Mouse (Mus musculus) c-Kit-positive CD71-positive TER-119-positive erythroid progenitor cells, embryonic 14.5 days (primary cell): ENCODE data around the gene Slc9b2.

Experiments
- DNase-seq: peaks from one replicate; pipeline ENCODE4 v3.0.0-alpha.2; 2013; ENCODE audit warnings: low spot score

The Slc9b2 gene

GRCm38 (mm10) chr3:135312916-135313491, 5.5 kb downstream of the Slc9b2 start:
- no peak for DNase-seq

- DNase-seq: no peak
Measured at GRCm38 (mm10) chr3:135313727-135314126, 6.2 kb downstream of the Slc9b2 start.

- DNase-seq: no peak
Measured at GRCm38 (mm10) chr3:135314811-135315210, 7.3 kb downstream of the Slc9b2 start.

GRCm38 (mm10) chr3:135315720-135316425, 8.4 kb downstream of the Slc9b2 start:
- no peak for DNase-seq

GRCm38 (mm10) chr3:135318331-135318730, 10.8 kb downstream of the Slc9b2 start:
- DNase-seq: no peak

- DNase-seq: no peak
Measured at GRCm38 (mm10) chr3:135324354-135324753, 16.9 kb downstream of the Slc9b2 start.

GRCm38 (mm10) chr3:135327176-135327575, 19.7 kb downstream of the Slc9b2 start:
- DNase-seq: no peak

- peak; percentile 11 for DNase-seq
Measured at GRCm38 (mm10) chr3:135327601-135328000, 20.1 kb downstream of the Slc9b2 start.

GRCm38 (mm10) chr3:135328560-135328959, 21.1 kb downstream of the Slc9b2 start:
- peak; percentile 45 for DNase-seq

GRCm38 (mm10) chr3:135332691-135333090, 25.2 kb downstream of the Slc9b2 start:
- no peak for DNase-seq

GRCm38 (mm10) chr3:135333763-135334162, 26.3 kb downstream of the Slc9b2 start:
- no peak for DNase-seq

GRCm38 (mm10) chr3:135347739-135348264, 40.3 kb downstream of the Slc9b2 start, which contains the start of gene Slc9b1:
TSS of gene Slc9b1 (plus strand) at chr3:135348029.
- no peak for DNase-seq

- no peak for DNase-seq
Measured at GRCm38 (mm10) chr3:135349022-135349421, 41.5 kb downstream of the Slc9b2 start.

- DNase-seq: no peak
Measured at GRCm38 (mm10) chr3:135351857-135352256, 44.4 kb downstream of the Slc9b2 start.

- no peak for DNase-seq
Measured at GRCm38 (mm10) chr3:135357394-135357793, 49.9 kb downstream of the Slc9b2 start.

- no peak for DNase-seq
Measured at GRCm38 (mm10) chr3:135375836-135376235, 68.3 kb downstream of the Slc9b2 start.

- no peak for DNase-seq
Measured at GRCm38 (mm10) chr3:135377445-135377844, 69.9 kb downstream of the Slc9b2 start.

- no peak for DNase-seq
Measured at GRCm38 (mm10) chr3:135379868-135380267, 72.4 kb downstream of the Slc9b2 start.

GRCm38 (mm10) chr3:135393186-135393585, 85.7 kb downstream of the Slc9b2 start:
- DNase-seq: no peak
